Mouse (Mus musculus) CH12F3 (cell line): ENCODE results near the gene Usp21.

Source experiments
- in situ Hi-C: fragments of 300-500 bp; cut with MboI; formaldehyde crosslinking; loops from 2 replicates; pipeline ENCODE4 v1.14.3; 2020; ENCODE audit warnings: low sequenced_read_pairs

The Usp21 gene

GRCm38 (mm10) chr1:171285096-171285892, 2.5 kb downstream of the Usp21 start:
- in situ Hi-C loops = no loop called here

- in situ Hi-C loops = no loop called here
Observed at GRCm38 (mm10) chr1:171284491-171284890, 3.3 kb downstream of the Usp21 start.

GRCm38 (mm10) chr1:171283188-171284160, 4.3 kb downstream of the Usp21 start:
- in situ Hi-C loops = no loop called here

GRCm38 (mm10) chr1:171282086-171282805, 5.5 kb downstream of the Usp21 start:
- in situ Hi-C loops = no loop called here

GRCm38 (mm10) chr1:171281528-171281923, 6.3 kb downstream of the Usp21 start:
- in situ Hi-C loops = no loop called here

GRCm38 (mm10) chr1:171280916-171281527, 6.8 kb downstream of the Usp21 start, which contains the start of gene Ppox:
Ppox (minus strand) TSS chr1:171281186.
- in situ Hi-C loops = no loop called here

GRCm38 (mm10) chr1:171280250-171280915, 7.4 kb downstream of the Usp21 start:
- in situ Hi-C loops = no loop called here

GRCm38 (mm10) chr1:171279721-171280120, 8.1 kb downstream of the Usp21 start:
- in situ Hi-C loops = no loop called here

- in situ Hi-C loops = no loop called here
Observed at GRCm38 (mm10) chr1:171279012-171279705, 8.6 kb downstream of the Usp21 start.

GRCm38 (mm10) chr1:171278436-171278835, 9.4 kb downstream of the Usp21 start:
- in situ Hi-C loops = no loop called here

- in situ Hi-C loops = no loop called here
Observed at GRCm38 (mm10) chr1:171277736-171278135, 10.1 kb downstream of the Usp21 start.

- in situ Hi-C loops = no loop called here
Observed at GRCm38 (mm10) chr1:171276110-171276748, 11.6 kb downstream of the Usp21 start.

- in situ Hi-C loops = no loop called here
Observed at GRCm38 (mm10) chr1:171275144-171275734, 12.6 kb downstream of the Usp21 start.

GRCm38 (mm10) chr1:171274171-171274570, 13.6 kb downstream of the Usp21 start:
- in situ Hi-C loops = no loop called here

- in situ Hi-C loops = no loop called here
Observed at GRCm38 (mm10) chr1:171272086-171272485, 15.7 kb downstream of the Usp21 start.

- in situ Hi-C loops = no loop called here
Observed at GRCm38 (mm10) chr1:171271622-171272021, 16.2 kb downstream of the Usp21 start.

GRCm38 (mm10) chr1:171271196-171271595, 16.6 kb downstream of the Usp21 start:
- in situ Hi-C loops = no loop called here

GRCm38 (mm10) chr1:171270573-171270900, 17.3 kb downstream of the Usp21 start:
- in situ Hi-C loops = no loop called here
